In genomic region chr12:103300493-103300892, GRCm38 (mm10) we compare ENCODE assay signal across 26 mouse cellular contexts. TPM values are rescaled to one million over a fixed set of nuclear protein-coding genes. Genes with fewer than 3 reads are reported as not detected.
A peak's percentile ranks its signal among the peaks of the same experiment; 100 is the strongest.
DNase-seq lines count a peak whose midpoint lies in the region; ATAC-seq and TF ChIP-seq lines count a peak whose summit lies in the region.
"Had no signal": no experiment of that assay in that cellular context is flagged by ENCODE, and none has a peak within 500 bp of the region (broad histone marks: within the 10 kb centered on the region; RNA-seq: fewer than 3 reads in every experiment).

No protein-coding gene starts in this region.

- no peak for ATAC-seq in embryonic facial prominence, embryonic 13.5 days (ENCODE audit: insufficient number of reproducible peaks, insufficient read depth, low FRiP score, low TSS enrichment, low read depth)
- no peak for ATAC-seq in kidney, embryonic 15.5 days (replicated peaks; ENCODE audit: low FRiP score)
- ATAC-seq in kidney, postnatal 0 days (replicated peaks; ENCODE audit: low FRiP score, low read depth), result no peak
- ATAC-seq: CD4-positive, CD25-positive, alpha-beta regulatory T cell, adult 4 months had no signal

- no peaks in the 10 kb centered on the region for H3K27me3 ChIP-seq in embryonic facial prominence, embryonic 13.5 days
- no peaks in the 10 kb centered on the region for H3K27me3 ChIP-seq in embryonic facial prominence, embryonic 10.5 days (replicated peaks; ENCODE audit: low read depth, poor library complexity, severe bottlenecking)
- peaks cover 6% of the 10 kb centered on the region; the same call in 1 of the 2 replicates for H3K27me3 ChIP-seq in kidney, embryonic 15.5 days
- H3K27me3 ChIP-seq in kidney, postnatal 0 days (ENCODE audit: insufficient read depth, low read length), result no peaks in the 10 kb centered on the region
- H3K27me3 ChIP-seq: embryonic facial prominence, embryonic 12.5 days; hindbrain, embryonic 15.5 days; limb, embryonic 15.5 days had no signal

- no peak overlapping the region for H3K4me3 ChIP-seq in embryonic facial prominence, embryonic 13.5 days
- no peak overlapping the region for H3K4me3 ChIP-seq in embryonic facial prominence, embryonic 10.5 days
- no peak overlapping the region for H3K4me3 ChIP-seq in kidney, embryonic 15.5 days (replicated peaks)
- H3K4me3 ChIP-seq in kidney, postnatal 0 days (replicated peaks; ENCODE audit: low read depth, low read length), result no peak overlapping the region
- H3K4me3 ChIP-seq: embryonic facial prominence, embryonic 12.5 days; erythroblast, embryonic 14.5 days; forebrain, embryonic 12.5 days; heart, adult 2 months; heart, embryonic 15.5 days; hindbrain, embryonic 15.5 days; limb, embryonic 15.5 days; megakaryocyte, embryonic 14.5 days had no signal

- H3K9ac ChIP-seq in embryonic facial prominence, embryonic 13.5 days, result 0 out of 2 replicates have a peak overlapping the region, but pooled peaks have one; percentile 16
- no peak overlapping the region for H3K9ac ChIP-seq in kidney, embryonic 15.5 days
- H3K9ac ChIP-seq in kidney, postnatal 0 days (ENCODE audit: low read depth, low read length), result no peak overlapping the region
- H3K9ac ChIP-seq: embryonic facial prominence, embryonic 12.5 days; forebrain, embryonic 12.5 days; heart, embryonic 15.5 days; hindbrain, embryonic 15.5 days; limb, embryonic 15.5 days; liver, embryonic 14.5 days; lung, embryonic 14.5 days had no signal

- no peak overlapping the region for H3K4me2 ChIP-seq in embryonic facial prominence, embryonic 13.5 days
- no peak overlapping the region for H3K4me2 ChIP-seq in kidney, embryonic 15.5 days
- no peak overlapping the region for H3K4me2 ChIP-seq in kidney, postnatal 0 days (ENCODE audit: low read length)
- H3K4me2 ChIP-seq: embryonic facial prominence, embryonic 12.5 days; forebrain, embryonic 12.5 days; heart, embryonic 15.5 days; hindbrain, embryonic 15.5 days; limb, embryonic 15.5 days; lung, embryonic 14.5 days had no signal

- DNase-seq in embryonic facial prominence, embryonic 10.5 days (ENCODE audit: low spot score), result no peak
- peak; percentile 16 for DNase-seq in kidney, adult 18-20 months
- peak; percentile 71 for DNase-seq in kidney, postnatal 0 days (ENCODE audit: low spot score)
- DNase-seq in urinary bladder, adult 2 months (ENCODE audit: low spot score), result no peak
- no peak for DNase-seq in embryo, embryonic 11 days
- DNase-seq: adrenal gland, postnatal 25 days; cerebellum, adult 8-10 months; heart, adult 2 months; heart, postnatal 36 days; lung, embryonic 14.5 days; midbrain, embryonic 14.5 days; right cerebral cortex, postnatal 25 days; spleen, adult 18-20 months; thymus, postnatal 25 days had no signal

- H3K27ac ChIP-seq in embryonic facial prominence, embryonic 13.5 days, result no peak overlapping the region
- H3K27ac ChIP-seq in embryonic facial prominence, embryonic 10.5 days (replicated peaks), result no peak overlapping the region
- H3K27ac ChIP-seq in kidney, embryonic 15.5 days, result no peak overlapping the region
- no peak overlapping the region for H3K27ac ChIP-seq in kidney, postnatal 0 days
- H3K27ac ChIP-seq: embryonic facial prominence, embryonic 12.5 days; forebrain, embryonic 12.5 days; heart, adult 2 months; heart, embryonic 15.5 days; hindbrain, embryonic 15.5 days; limb, embryonic 15.5 days; liver, embryonic 14.5 days had no signal

- TF ChIP-seq CTCF in kidney, postnatal 0 days (IDR thresholded peaks at IDR 0.05; ENCODE audit: low read depth), result no peak

- no peaks in the 10 kb centered on the region for H3K9me3 ChIP-seq in embryonic facial prominence, embryonic 13.5 days
- no peaks in the 10 kb centered on the region for H3K9me3 ChIP-seq in embryonic facial prominence, embryonic 10.5 days
- H3K9me3 ChIP-seq in kidney, embryonic 15.5 days (replicated peaks), result no peaks in the 10 kb centered on the region
- no peaks in the 10 kb centered on the region for H3K9me3 ChIP-seq in kidney, postnatal 0 days (replicated peaks; ENCODE audit: low read length)
- H3K9me3 ChIP-seq: embryonic facial prominence, embryonic 12.5 days; forebrain, embryonic 12.5 days; heart, embryonic 15.5 days; hindbrain, embryonic 15.5 days; limb, embryonic 15.5 days had no signal

- H3K4me1 ChIP-seq in embryonic facial prominence, embryonic 13.5 days, result no peaks in the 10 kb centered on the region
- H3K4me1 ChIP-seq in embryonic facial prominence, embryonic 10.5 days, result peaks cover 6% of the 10 kb centered on the region; the same call in 1 of the 2 replicates
- 0 out of 2 replicates have a peak, but pooled peaks cover 3% of the 10 kb centered on the region for H3K4me1 ChIP-seq in kidney, embryonic 15.5 days
- no peaks in the 10 kb centered on the region for H3K4me1 ChIP-seq in kidney, postnatal 0 days (replicated peaks; ENCODE audit: insufficient read depth, low read length)
- H3K4me1 ChIP-seq: embryonic facial prominence, embryonic 12.5 days; heart, embryonic 15.5 days; hindbrain, embryonic 15.5 days; megakaryocyte, embryonic 14.5 days had no signal

- 62% methylated on average over 9 of the region's 9 CpGs for WGBS in embryonic facial prominence, embryonic 13.5 days
- WGBS in embryonic facial prominence, embryonic 10.5 days, result 72% methylated on average over 9 of the region's 9 CpGs
- WGBS in kidney, embryonic 15.5 days, result 19% methylated on average over 9 of the region's 9 CpGs
- WGBS in kidney, postnatal 0 days, result 27% methylated on average over 9 of the region's 9 CpGs

- no peaks in the 10 kb centered on the region for H3K36me3 ChIP-seq in embryonic facial prominence, embryonic 13.5 days
- H3K36me3 ChIP-seq in embryonic facial prominence, embryonic 10.5 days (replicated peaks), result no peaks in the 10 kb centered on the region
- H3K36me3 ChIP-seq in kidney, embryonic 15.5 days, result no peaks in the 10 kb centered on the region
- H3K36me3 ChIP-seq in kidney, postnatal 0 days (ENCODE audit: insufficient read depth, low read length), result no peaks in the 10 kb centered on the region
- H3K36me3 ChIP-seq: embryonic facial prominence, embryonic 12.5 days; forebrain, embryonic 12.5 days; heart, embryonic 15.5 days; hindbrain, embryonic 15.5 days; limb, embryonic 15.5 days had no signal

RNA-seq across cellular contexts. Expression of gene Fam181a, which starts 10.3 kb away (rescaled TPM):
- 0.22 TPM in 1 of 2 replicates, not detected in the other for polyA plus RNA-seq in embryonic facial prominence, embryonic 13.5 days (2015; fragmentation: Nextera tagmentation; extraction: Ambion mirVana)
- 3.6 and 9.3 TPM in 2 replicates for polyA plus RNA-seq in embryonic facial prominence, embryonic 10.5 days (2016; fragmentation: Nextera tagmentation; extraction: Ambion mirVana)
- not detected in 2 replicates for polyA plus RNA-seq in kidney, embryonic 15.5 days (2015; fragmentation: Nextera tagmentation; extraction: Ambion mirVana)
- not detected in 2 replicates for polyA plus RNA-seq in kidney, postnatal 0 days (2015; fragmentation: Nextera tagmentation; extraction: Ambion mirVana)
- not detected in 2 replicates for polyA plus RNA-seq in urinary bladder, adult 2 months (2012; rRNA removed)
- polyA plus RNA-seq: CD4-positive, CD25-positive, alpha-beta regulatory T cell, adult 4 months; erythroblast, embryonic 14.5 days; heart, adult 2 months; heart, embryonic 15.5 days; intestine, embryonic 14.5 days; limb, embryonic 15.5 days; liver, embryonic 14.5 days had no signal

RNA-seq across cellular contexts. Expression of gene Asb2, which starts 55.3 kb away (rescaled TPM):
- polyA plus RNA-seq in embryonic facial prominence, embryonic 13.5 days (2015; fragmentation: Nextera tagmentation; extraction: Ambion mirVana), result 0.87 and 1.7 TPM in 2 replicates
- 0.51 and 0.75 TPM in 2 replicates for polyA plus RNA-seq in embryonic facial prominence, embryonic 10.5 days (2016; fragmentation: Nextera tagmentation; extraction: Ambion mirVana)
- 3.2 and 5.2 TPM in 2 replicates for polyA plus RNA-seq in kidney, embryonic 15.5 days (2015; fragmentation: Nextera tagmentation; extraction: Ambion mirVana)
- 1.3 and 1.8 TPM in 2 replicates for polyA plus RNA-seq in kidney, postnatal 0 days (2015; fragmentation: Nextera tagmentation; extraction: Ambion mirVana)
- 46.8 and 55.6 TPM in 2 replicates for polyA plus RNA-seq in urinary bladder, adult 2 months (2012; rRNA removed)

RNA-seq across cellular contexts. Expression of gene Prima1, which starts 58.5 kb away (rescaled TPM):
- 0.25 and 0.59 TPM in 2 replicates for polyA plus RNA-seq in embryonic facial prominence, embryonic 13.5 days (2015; fragmentation: Nextera tagmentation; extraction: Ambion mirVana)
- polyA plus RNA-seq in embryonic facial prominence, embryonic 10.5 days (2016; fragmentation: Nextera tagmentation; extraction: Ambion mirVana), result 0.44 and 0.52 TPM in 2 replicates
- 0.62 and 1.2 TPM in 2 replicates for polyA plus RNA-seq in kidney, embryonic 15.5 days (2015; fragmentation: Nextera tagmentation; extraction: Ambion mirVana)
- polyA plus RNA-seq in kidney, postnatal 0 days (2015; fragmentation: Nextera tagmentation; extraction: Ambion mirVana), result 0.42 and 0.70 TPM in 2 replicates
- 7.5 and 8.4 TPM in 2 replicates for polyA plus RNA-seq in urinary bladder, adult 2 months (2012; rRNA removed)
- polyA plus RNA-seq: CD4-positive, CD25-positive, alpha-beta regulatory T cell, adult 4 months; erythroblast, embryonic 14.5 days; liver, embryonic 14.5 days; lung, embryonic 14.5 days had no signal

Comparison
In these comparisons a context has a peak if more than half of its experiments do, and no peak if none do; other contexts are left out.
1. DNase-seq: peak in kidney, adult 18-20 months (single experiment) and kidney, postnatal 0 days (single experiment); none in embryonic facial prominence, embryonic 10.5 days (single experiment), urinary bladder, adult 2 months (single experiment) and embryo, embryonic 11 days (single experiment).